In the genomic region with DNA sequence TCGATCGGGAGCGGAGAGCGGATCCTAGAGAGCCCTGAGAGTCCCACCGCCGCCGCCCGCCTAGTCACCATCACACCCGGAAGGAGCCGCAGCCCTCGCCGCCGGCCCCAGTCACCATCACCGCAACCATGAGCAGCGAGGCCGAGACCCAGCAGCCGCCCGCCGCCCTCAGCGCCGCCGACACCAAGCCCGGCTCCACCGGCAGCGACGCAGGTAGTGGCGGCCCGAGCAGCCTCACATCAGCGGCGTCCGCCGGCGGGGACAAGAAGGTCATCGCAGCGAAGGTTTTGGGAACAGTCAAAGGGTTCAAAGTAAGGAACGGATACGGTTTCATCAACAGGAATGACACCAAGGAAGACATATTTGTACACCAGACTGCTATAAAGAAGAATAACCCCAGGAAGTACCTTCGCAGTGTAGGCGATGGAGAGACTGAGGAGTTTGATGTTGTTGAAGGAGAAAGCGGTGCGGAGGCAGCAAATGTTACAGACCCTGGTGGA, we compare ENCODE assay signal across 8 mouse cellular contexts. TPM values are rescaled to one million over a fixed set of nuclear protein-coding genes. Genes with fewer than 3 reads are reported as not detected.
DNase-seq lines count a peak whose midpoint lies in the region; ATAC-seq lines count a peak whose summit lies in the region.

No protein-coding gene starts in this region.

- H3K4me3 ChIP-seq in embryonic facial prominence, embryonic 11.5 days (ENCODE audit: low read depth, low read length), result peak overlapping the region; percentile 36
- peak overlapping the region; percentile 58 for H3K4me3 ChIP-seq in midbrain, embryonic 10.5 days

- H3K9ac ChIP-seq in embryonic facial prominence, embryonic 11.5 days (replicated peaks; ENCODE audit: low read length), result peak overlapping the region; percentile 68

- H3K4me1 ChIP-seq in embryonic facial prominence, embryonic 11.5 days (ENCODE audit: control insufficient read depth, insufficient read depth, low read length), result no peaks in the 10 kb centered on the region
- H3K4me1 ChIP-seq in midbrain, embryonic 10.5 days, result peaks cover 12% of the 10 kb centered on the region

- peak; percentile 79; the same call in 1 of the 2 replicates for ATAC-seq in embryonic facial prominence, embryonic 11.5 days (replicated peaks; ENCODE audit: insufficient number of reproducible peaks, low FRiP score, low TSS enrichment, low read depth)

- no peaks in the 10 kb centered on the region; the same call in 1 of the 2 replicates for H3K27me3 ChIP-seq in embryonic facial prominence, embryonic 11.5 days (ENCODE audit: control insufficient read depth, insufficient read depth, low read length)
- H3K27me3 ChIP-seq in midbrain, embryonic 10.5 days (ENCODE audit: low read depth, poor library complexity, severe bottlenecking), result peaks cover 20% of the 10 kb centered on the region

- 7% methylated on average over 41 of the region's 41 CpGs for WGBS in embryonic facial prominence, embryonic 11.5 days
- 7% methylated on average over 41 of the region's 41 CpGs for WGBS in midbrain, embryonic 10.5 days

- H3K9me3 ChIP-seq in embryonic facial prominence, embryonic 11.5 days (replicated peaks; ENCODE audit: control insufficient read depth, low read length), result no peaks in the 10 kb centered on the region
- no peaks in the 10 kb centered on the region for H3K9me3 ChIP-seq in midbrain, embryonic 10.5 days (replicated peaks)

- intact Hi-C loops in heart, postnatal 36 days (cut with DNase I), result no loop called here

- H3K27ac ChIP-seq in embryonic facial prominence, embryonic 11.5 days (replicated peaks; ENCODE audit: low read depth, low read length), result no peak overlapping the region
- peak overlapping the region; percentile 85 for H3K27ac ChIP-seq in midbrain, embryonic 10.5 days (replicated peaks)

- peak overlapping the region; percentile 60 for H3K4me2 ChIP-seq in embryonic facial prominence, embryonic 11.5 days (ENCODE audit: low read depth, low read length)

- no peaks in the 10 kb centered on the region for H3K36me3 ChIP-seq in embryonic facial prominence, embryonic 11.5 days (replicated peaks; ENCODE audit: control insufficient read depth, insufficient read depth, low read depth, low read length)
- no peaks in the 10 kb centered on the region for H3K36me3 ChIP-seq in midbrain, embryonic 10.5 days

- peak; percentile 24 for DNase-seq in adrenal gland, postnatal 10 days
- DNase-seq in adrenal gland, postnatal 4 days (ENCODE audit: low spot score in 2 of 2), result no peak
- DNase-seq in ZHBTc4 (ENCODE audit: low read depth, low spot score), result peak; percentile 51
- peak; percentile 48 for DNase-seq in embryonic facial prominence, embryonic 11.5 days (ENCODE audit: low spot score)
- peak; percentile 1 to 9 for DNase-seq in heart, postnatal 36 days
- DNase-seq in layer of hippocampus, postnatal 25 days (ENCODE audit: extremely low spot score in 1 of 2, low spot score in 1 of 2), result peak; percentile 12 to 36
- peak; percentile 53 for DNase-seq in midbrain, embryonic 10.5 days (ENCODE audit: low spot score)
- peak; percentile 12 for DNase-seq in testis, postnatal 14 days (ENCODE audit: low spot score)

RNA-seq across cellular contexts. Expression of a gene that starts 37.2 kb away (rescaled TPM):
- 100 to 1,000 TPM; 743 to 828 TPM for total RNA-seq in adrenal gland, postnatal 10 days (2021)
- total RNA-seq in adrenal gland, postnatal 4 days (2021), result 100 to 1,000 TPM; 295 to 326 TPM
- polyA plus RNA-seq in embryonic facial prominence, embryonic 11.5 days (2014; fragmentation: Nextera tagmentation; extraction: Ambion mirVana), result 211 and 221 TPM in 2 replicates
- total RNA-seq in heart, postnatal 36 days (2021), result 1,000 to 10,000 TPM; 1,148 to 1,194 TPM
- total RNA-seq in layer of hippocampus, postnatal 25 days (2021), result 100 to 1,000 TPM; 222 to 250 TPM
- 180 and 188 TPM in 2 replicates for polyA plus RNA-seq in midbrain, embryonic 10.5 days (2016; fragmentation: Nextera tagmentation; extraction: Ambion mirVana)

Comparison
In these comparisons a context has a peak if more than half of its experiments do, and no peak if none do; other contexts are left out.
1. DNase-seq: peak in adrenal gland, postnatal 10 days (single experiment), ZHBTc4 (single experiment), embryonic facial prominence, embryonic 11.5 days (single experiment), heart, postnatal 36 days (2 of 2), layer of hippocampus, postnatal 25 days (2 of 2), midbrain, embryonic 10.5 days (single experiment) and testis, postnatal 14 days (single experiment); none in adrenal gland, postnatal 4 days (0 of 2).